In the genomic region with DNA sequence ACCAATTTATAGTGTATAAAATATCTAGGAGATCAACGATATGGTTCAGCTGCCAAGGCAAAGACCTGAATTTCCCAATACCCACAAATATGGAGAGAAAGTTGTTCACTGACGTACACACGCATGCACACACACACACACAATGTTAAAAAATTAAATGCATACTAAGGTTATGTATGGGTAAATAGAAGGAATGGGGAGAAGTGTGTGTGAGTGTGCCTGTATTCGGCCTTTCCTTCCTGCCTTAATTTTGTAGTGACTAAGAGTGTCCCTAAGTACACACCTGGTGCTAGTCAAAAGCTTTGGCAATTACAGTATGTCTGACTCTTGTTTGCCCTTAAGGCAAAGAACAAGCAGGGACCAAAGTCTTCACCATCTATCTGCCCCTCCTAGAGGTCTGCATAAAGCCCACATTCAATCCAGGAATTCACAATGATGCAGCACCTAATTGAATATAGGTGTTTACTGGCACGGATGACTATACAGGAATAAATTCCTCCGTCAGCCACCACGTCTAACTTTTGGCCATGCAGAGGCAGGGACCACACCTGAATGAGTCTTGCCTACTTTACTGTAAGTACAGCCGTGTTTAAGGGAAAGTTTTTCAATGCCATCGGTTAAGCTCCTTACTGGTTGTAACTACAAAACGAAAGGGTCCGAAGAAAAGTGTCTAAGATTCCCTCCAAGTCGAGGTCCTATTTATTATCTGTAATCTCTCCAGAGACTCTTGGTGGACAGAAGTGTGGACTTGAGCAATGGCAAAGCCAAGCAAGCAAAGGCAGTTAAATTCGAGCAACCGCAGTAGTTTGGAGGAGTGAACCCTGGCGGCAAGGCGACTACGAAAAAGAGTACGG, we compare ENCODE assay signal across 8 mouse cellular contexts. TPM values are rescaled to one million over a fixed set of nuclear protein-coding genes. Genes with fewer than 3 reads are reported as not detected.
DNase-seq lines count a peak whose midpoint lies in the region; ATAC-seq and TF ChIP-seq lines count a peak whose summit lies in the region.

No protein-coding gene starts in this region.

- no peaks in the 10 kb centered on the region for H3K27me3 ChIP-seq in hindbrain, embryonic 11.5 days (ENCODE audit: control insufficient read depth, insufficient read depth, low read length)

- H3K4me2 ChIP-seq in hindbrain, embryonic 11.5 days (replicated peaks; ENCODE audit: low read depth, low read length), result peak overlapping the region; percentile 57

- peak overlapping the region; percentile 83 for H3K9ac ChIP-seq in hindbrain, embryonic 11.5 days (ENCODE audit: low read depth, low read length)

- peak overlapping the region; percentile 66 for H3K4me3 ChIP-seq in left cerebral cortex, adult 2 months
- peak overlapping the region; percentile 60 for H3K4me3 ChIP-seq in hindbrain, embryonic 11.5 days (ENCODE audit: low read depth, low read length)

- WGBS in hindbrain, embryonic 11.5 days, result 29% methylated on average over 18 of the region's 18 CpGs

- TF ChIP-seq CTCF in left cerebral cortex, adult 2 months (IDR thresholded peaks at IDR 0.05), result no peak; the same call in 1 of the 2 replicates

- peaks cover 3% of the 10 kb centered on the region; the same call in 1 of the 2 replicates for H3K4me1 ChIP-seq in hindbrain, embryonic 11.5 days (replicated peaks; ENCODE audit: control insufficient read depth, insufficient read depth, low read length)

- H3K36me3 ChIP-seq in hindbrain, embryonic 11.5 days (ENCODE audit: control insufficient read depth, insufficient read depth, low read length), result no peaks in the 10 kb centered on the region

- peak overlapping the region; percentile 97 for H3K27ac ChIP-seq in left cerebral cortex, adult 2 months
- no peak overlapping the region for H3K27ac ChIP-seq in hindbrain, embryonic 11.5 days (ENCODE audit: low read depth, low read length)

- DNase-seq in left cerebral cortex, adult 2 months (ENCODE audit: extremely low spot score in 1 of 2, low spot score in 2 of 2), result no peak
- DNase-seq in left cerebral cortex, adult 11 months (ENCODE audit: low spot score), result no peak
- peak; percentile 74 for DNase-seq in c-Kit-positive CD71-positive TER-119-positive erythroid progenitor cells, embryonic 14.5 days (ENCODE audit: low spot score)
- DNase-seq in hindbrain, embryonic 11.5 days (ENCODE audit: low spot score), result no peak
- peak; percentile 10 for DNase-seq in mesoderm, embryonic 11.5 days (ENCODE audit: low read depth, low spot score)
- DNase-seq in cerebellum, postnatal 25 days, result no peak
- no peak for DNase-seq in thymus, postnatal 36 days

- ATAC-seq in hindbrain, embryonic 11.5 days (ENCODE audit: low FRiP score), result no peak
- ATAC-seq in megakaryocyte-erythroid progenitor cell, adult 5-6 weeks (replicated peaks; ENCODE audit: low FRiP score, low TSS enrichment, poor library complexity, severe bottlenecking), result no peak

- intact Hi-C loops in left cerebral cortex, adult 2 months (cut with DNase I), result no loop called here

- H3K9me3 ChIP-seq in hindbrain, embryonic 11.5 days (ENCODE audit: control insufficient read depth, low read length), result no peaks in the 10 kb centered on the region

RNA-seq across cellular contexts. Expression of gene Dnah8, which starts 12.7 kb away (rescaled TPM):
- under 1 TPM; 0.35 to 0.97 TPM for total RNA-seq in left cerebral cortex, adult 2 months (2021)
- 0.92 and 2.4 TPM in 2 replicates for polyA plus RNA-seq in hindbrain, embryonic 11.5 days (2014; fragmentation: Nextera tagmentation; extraction: Ambion mirVana)
- 49.4 and 90.6 TPM in 2 replicates for total RNA-seq in megakaryocyte-erythroid progenitor cell, adult 5-6 weeks (2014; fragmentation: Nextera tagmentation)
- 23.5 and 54.2 TPM in 2 replicates for total RNA-seq in megakaryocyte-erythroid progenitor cell, adult 5-6 weeks (2017)

RNA-seq across cellular contexts. Expression of gene Glo1, which starts 15.2 kb away (rescaled TPM):
- 100 to 1,000 TPM; 137 to 143 TPM for total RNA-seq in left cerebral cortex, adult 2 months (2021)
- polyA plus RNA-seq in hindbrain, embryonic 11.5 days (2014; fragmentation: Nextera tagmentation; extraction: Ambion mirVana), result 250 TPM in 2 replicates
- 162 and 174 TPM in 2 replicates for total RNA-seq in megakaryocyte-erythroid progenitor cell, adult 5-6 weeks (2014; fragmentation: Nextera tagmentation)
- total RNA-seq in megakaryocyte-erythroid progenitor cell, adult 5-6 weeks (2017), result 182 and 194 TPM in 2 replicates

RNA-seq across cellular contexts. Expression of gene Btbd9, which starts 35.2 kb away (rescaled TPM):
- total RNA-seq in left cerebral cortex, adult 2 months (2021), result 100 to 1,000 TPM; 102 to 104 TPM
- 62.7 and 63.0 TPM in 2 replicates for polyA plus RNA-seq in hindbrain, embryonic 11.5 days (2014; fragmentation: Nextera tagmentation; extraction: Ambion mirVana)
- 19.8 and 34.0 TPM in 2 replicates for total RNA-seq in megakaryocyte-erythroid progenitor cell, adult 5-6 weeks (2014; fragmentation: Nextera tagmentation)
- total RNA-seq in megakaryocyte-erythroid progenitor cell, adult 5-6 weeks (2017), result 8.5 and 22.3 TPM in 2 replicates

Comparison
In these comparisons a context has a peak if more than half of its experiments do, and no peak if none do; other contexts are left out.
1. DNase-seq: peak in c-Kit-positive CD71-positive TER-119-positive erythroid progenitor cells, embryonic 14.5 days (single experiment) and mesoderm, embryonic 11.5 days (single experiment); none in left cerebral cortex, adult 2 months (0 of 2), left cerebral cortex, adult 11 months (single experiment), hindbrain, embryonic 11.5 days (single experiment), cerebellum, postnatal 25 days (0 of 2) and thymus, postnatal 36 days (0 of 2).
2. RNA of gene Dnah8, which starts 12.7 kb away (total RNA-seq): 23.5 to 90.6 TPM in megakaryocyte-erythroid progenitor cell, adult 5-6 weeks; 0.35 to 0.97 TPM in left cerebral cortex, adult 2 months; every median in the first group is over 10 times any median in the second.